Mouse (Mus musculus): Measurements from ENCODE around the gene Lrtm1.

- no peak for TF ChIP-seq CTCF (IDR thresholded peaks at IDR 0.05; ENCODE audit: low read depth, low read length)
- no peak for TF ChIP-seq POLR2A (IDR thresholded peaks at IDR 0.05; ENCODE audit: borderline replicate concordance, low read depth, low read length)
These were observed 7.3 kb downstream of the Lrtm1 start for GRCm38 (mm10) chr14:29025335-29025734.

All from bone marrow macrophage, adult 2 months (primary cell).